Mouse (Mus musculus): Measurements from ENCODE around the gene Arid1b. TPM values are rescaled to one million over a fixed set of nuclear protein-coding genes. Genes with fewer than 3 reads are reported as not detected.

The Arid1b gene
- total and polyA plus RNA-seq, 3 experiments: 6.1 to 12.4 (median 9.7) TPM

DNA sequence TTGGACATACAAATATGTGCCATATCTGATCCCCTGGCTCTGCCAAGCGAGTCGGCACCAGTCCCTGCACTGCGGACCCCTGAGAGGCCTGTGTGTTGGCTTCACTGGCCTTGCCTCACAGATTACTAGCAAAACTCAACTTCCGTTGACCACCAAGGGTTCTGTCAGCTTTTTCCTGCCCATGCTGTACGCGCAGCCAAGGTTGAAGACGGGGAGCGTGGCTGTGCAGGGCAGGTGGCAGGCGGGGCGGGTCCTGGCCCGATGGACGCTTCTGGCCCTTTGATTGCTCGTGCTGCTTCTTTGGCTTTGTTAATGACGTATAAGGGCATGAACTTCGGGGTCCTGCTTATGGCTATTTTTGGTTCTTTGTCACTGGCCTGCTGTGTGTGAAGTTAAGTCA, 253.6 kb downstream of the Arid1b start:
- dilution Hi-C loops (cut with MboI; ENCODE audit: extremely low pct_ligation_motif_present, extremely low pct_unique_long_range_greater_than_20kb, low sequenced_read_pairs) (no loop called here), in situ Hi-C loops (cut with MboI; ENCODE audit: low pct_ligation_motif_present, low pct_unique_long_range_greater_than_20kb, low sequenced_read_pairs) (no loop called here)
- Histone ChIP-seq H3K4me1 (ENCODE audit: control insufficient read depth in 1 of 2, insufficient read depth in 2 of 2) (peaks cover 0 to 14% of the 10 kb centered on the region in 2 experiments; a peak in 1 of 4 replicates), H3K27me3 (replicated peaks) (no peaks in the 10 kb centered on the region), H3K79me2 (replicated peaks; ENCODE audit: control insufficient read depth, extremely low read depth, insufficient read depth, poor library complexity, severe bottlenecking) (no peaks in the 10 kb centered on the region), H3K27ac (ENCODE audit: insufficient read depth, low read depth) (no peak overlapping the region), H3K4me3 (replicated peaks in 1 of 3; ENCODE audit: low read depth in 2 of 3, low read length in 2 of 3, poor library complexity in 1 of 3) (no peak overlapping the region), H3K9me3 (replicated peaks; ENCODE audit: low read length) (no peaks in the 10 kb centered on the region), H3K36me3 (replicated peaks in 1 of 2; ENCODE audit: control insufficient read depth in 1 of 2, insufficient read depth in 1 of 2, low read length in 1 of 2) (peaks cover 3 to 79% of the 10 kb centered on the region in 2 experiments), H3K9ac (ENCODE audit: insufficient read depth, low read depth) (no peak overlapping the region), H3K4me2 (ENCODE audit: insufficient read depth, low read depth, poor library complexity, severe bottlenecking) (no peak overlapping the region)
- no peak for DNase-seq (ENCODE audit: extremely low read depth)
- TF ChIP-seq JUN (IDR thresholded peaks at IDR 0.05; ENCODE audit: insufficient read depth, low read depth, low read length) (no peak), TCF12 (IDR thresholded peaks at IDR 0.05; ENCODE audit: low read depth, low read length) (no peak), POLR2A (IDR thresholded peaks at IDR 0.05; ENCODE audit: low read depth, low read length) (no peak), ZC3H11A (IDR thresholded peaks at IDR 0.05; ENCODE audit: low read depth, low read length) (no peak), GABPA (IDR thresholded peaks at IDR 0.05; ENCODE audit: insufficient replicate concordance, low read depth, low read length) (no peak), ZNF384 (IDR thresholded peaks at IDR 0.05; ENCODE audit: low read depth, low read length) (no peak), MXI1 (IDR thresholded peaks at IDR 0.05; ENCODE audit: low read depth, low read length) (no peak), MAX (IDR thresholded peaks at IDR 0.05; ENCODE audit: low read length) (no peak), MAFK (IDR thresholded peaks at IDR 0.05; ENCODE audit: insufficient replicate concordance, low read length) (no peak), POLR2AphosphoS2 (IDR thresholded peaks at IDR 0.05; ENCODE audit: low read depth, low read length) (no peak), NRF1 (IDR thresholded peaks at IDR 0.05; ENCODE audit: low read depth, low read length) (no peak), CTCF (conservative IDR thresholded peaks at IDR 0.05 in 1 of 2, IDR thresholded peaks at IDR 0.05 in 1 of 2; ENCODE audit: low read depth in 2 of 2, low read length in 2 of 2) (no peak)

DNA sequence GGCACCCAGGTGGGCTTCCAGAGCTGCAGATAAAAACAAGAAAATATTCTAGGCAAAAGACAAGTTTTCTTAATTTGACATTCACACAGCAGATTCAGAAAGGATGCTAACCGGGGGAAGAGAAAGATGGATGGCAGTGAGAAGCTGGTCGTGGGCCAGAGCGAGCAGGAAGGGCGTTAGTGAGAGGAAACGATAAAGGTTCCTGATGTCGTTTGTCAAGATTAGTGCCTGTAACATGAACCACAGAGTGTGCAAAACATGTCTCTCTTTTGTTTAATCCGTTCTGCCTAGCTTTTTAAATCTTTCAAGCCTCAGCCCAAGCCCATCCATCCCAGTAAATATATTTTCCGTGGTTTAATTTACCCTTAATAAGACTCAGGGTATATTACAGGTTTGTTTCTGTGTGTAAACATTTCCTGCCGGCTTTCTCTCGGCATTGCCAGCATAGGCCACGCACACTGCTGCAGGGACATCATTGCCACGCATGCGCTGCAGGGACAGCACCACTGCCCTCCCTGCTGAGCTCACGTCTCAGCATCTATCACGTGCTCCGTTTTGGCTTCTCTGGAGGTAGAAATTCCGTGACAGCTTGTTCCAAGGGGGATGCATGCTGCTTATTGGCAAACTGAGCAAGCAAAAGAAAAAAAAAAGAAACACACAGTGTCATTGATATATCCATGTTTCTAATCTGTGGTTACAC, 255.0 kb downstream of the Arid1b start:
- Histone ChIP-seq H3K4me3 (replicated peaks in 1 of 3; ENCODE audit: low read depth in 2 of 3, low read length in 2 of 3, poor library complexity in 1 of 3) (no peak overlapping the region), H3K79me2 (replicated peaks; ENCODE audit: control insufficient read depth, extremely low read depth, insufficient read depth, poor library complexity, severe bottlenecking) (no peaks in the 10 kb centered on the region), H3K27me3 (replicated peaks) (no peaks in the 10 kb centered on the region), H3K4me2 (ENCODE audit: insufficient read depth, low read depth, poor library complexity, severe bottlenecking) (no peak overlapping the region), H3K9me3 (replicated peaks; ENCODE audit: low read length) (no peaks in the 10 kb centered on the region), H3K36me3 (replicated peaks in 1 of 2; ENCODE audit: control insufficient read depth in 1 of 2, insufficient read depth in 1 of 2, low read length in 1 of 2) (peaks cover 3 to 80% of the 10 kb centered on the region in 2 experiments), H3K27ac (ENCODE audit: insufficient read depth, low read depth) (no peak overlapping the region), H3K9ac (ENCODE audit: insufficient read depth, low read depth) (no peak overlapping the region), H3K4me1 (ENCODE audit: control insufficient read depth in 1 of 2, insufficient read depth in 2 of 2) (peaks cover 0 to 15% of the 10 kb centered on the region in 2 experiments; a peak in 1 of 4 replicates)
- in situ Hi-C loops (cut with MboI; ENCODE audit: low pct_ligation_motif_present, low pct_unique_long_range_greater_than_20kb, low sequenced_read_pairs): no loop called here
- dilution Hi-C loops (cut with MboI; ENCODE audit: extremely low pct_ligation_motif_present, extremely low pct_unique_long_range_greater_than_20kb, low sequenced_read_pairs): no loop called here
- DNase-seq (ENCODE audit: extremely low read depth): no peak
- TF ChIP-seq E2F4 (IDR thresholded peaks at IDR 0.05; ENCODE audit: insufficient replicate concordance, low read depth, low read length): no peak
- TF ChIP-seq TCF12 (IDR thresholded peaks at IDR 0.05; ENCODE audit: low read depth, low read length): no peak
- no peak for TF ChIP-seq SIN3A (IDR thresholded peaks at IDR 0.05; ENCODE audit: low read length)
- TF ChIP-seq ELF1 (IDR thresholded peaks at IDR 0.05; ENCODE audit: low read depth, low read length): no peak
- no peak for TF ChIP-seq ZMIZ1 (IDR thresholded peaks at IDR 0.05; ENCODE audit: low read depth, low read length)
- TF ChIP-seq JUND (conservative IDR thresholded peaks at IDR 0.05; ENCODE audit: low read depth, low read length): no peak
- no peak for TF ChIP-seq ETS1 (conservative IDR thresholded peaks at IDR 0.05; ENCODE audit: low read depth, low read length)
- no peak for TF ChIP-seq POLR2A (IDR thresholded peaks at IDR 0.05; ENCODE audit: low read depth, low read length)
- TF ChIP-seq NELFE (IDR thresholded peaks at IDR 0.05; ENCODE audit: low read depth, low read length): no peak
- no peak for TF ChIP-seq NRF1 (IDR thresholded peaks at IDR 0.05; ENCODE audit: low read depth, low read length)
- TF ChIP-seq BHLHE40 (IDR thresholded peaks at IDR 0.05; ENCODE audit: low read depth, low read length): no peak
- TF ChIP-seq TBP (conservative IDR thresholded peaks at IDR 0.05; ENCODE audit: low read depth, low read length): no peak
- no peak for TF ChIP-seq MEF2A (IDR thresholded peaks at IDR 0.05; ENCODE audit: borderline replicate concordance, low read depth, low read length)
- no peak for TF ChIP-seq USF1 (IDR thresholded peaks at IDR 0.05; ENCODE audit: low read depth, low read length)
- no peak for TF ChIP-seq PAX5 (IDR thresholded peaks at IDR 0.05; ENCODE audit: low read length)
- TF ChIP-seq KAT2A (IDR thresholded peaks at IDR 0.05; ENCODE audit: insufficient replicate concordance, low read length): no peak
- no peak for TF ChIP-seq ZKSCAN1 (IDR thresholded peaks at IDR 0.05; ENCODE audit: borderline replicate concordance, low read depth, low read length)
- TF ChIP-seq SMC3 (IDR thresholded peaks at IDR 0.05; ENCODE audit: low read depth, low read length): no peak

All from CH12.LX (cell line).